Mouse (Mus musculus): ENCODE results near the gene Sfxn5.

Sfxn5 gene

DNA sequence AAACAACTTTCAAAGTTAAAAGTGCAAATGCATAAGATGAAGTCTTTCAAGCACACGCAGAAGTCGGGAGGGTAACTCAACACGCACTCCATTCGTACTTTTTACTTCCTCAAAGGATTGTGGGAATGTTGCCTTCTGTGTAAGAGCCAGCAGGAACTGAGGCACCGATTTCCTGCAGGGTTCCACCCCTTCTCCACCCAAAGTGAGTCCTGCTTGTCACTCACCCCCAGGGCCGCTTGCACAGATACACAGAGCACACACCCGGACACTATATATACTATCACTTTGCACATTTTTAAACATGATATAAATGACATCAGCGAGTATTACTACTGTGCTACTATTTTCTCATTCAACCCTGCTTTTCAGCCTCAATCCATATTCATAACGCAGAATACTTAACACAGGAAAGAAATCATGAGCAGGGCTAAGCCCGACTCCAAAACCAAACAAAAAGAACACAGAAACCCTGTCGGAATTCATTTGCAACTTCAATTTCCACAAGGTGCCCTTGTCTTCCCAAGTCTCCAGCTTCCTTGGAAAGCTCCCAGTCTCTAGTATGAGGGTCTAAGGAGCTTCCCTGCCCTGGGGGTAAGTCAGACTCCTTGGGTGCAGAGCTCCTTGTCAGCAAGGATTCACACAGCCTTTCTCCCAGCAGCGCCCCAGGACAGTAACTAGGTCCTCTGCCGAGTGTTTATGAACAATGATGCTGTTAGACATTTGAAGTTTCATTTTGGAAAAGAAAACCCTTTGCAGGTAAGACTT, 46.8 kb downstream of the Sfxn5 start:
- DNase-seq, result no peak

DNA sequence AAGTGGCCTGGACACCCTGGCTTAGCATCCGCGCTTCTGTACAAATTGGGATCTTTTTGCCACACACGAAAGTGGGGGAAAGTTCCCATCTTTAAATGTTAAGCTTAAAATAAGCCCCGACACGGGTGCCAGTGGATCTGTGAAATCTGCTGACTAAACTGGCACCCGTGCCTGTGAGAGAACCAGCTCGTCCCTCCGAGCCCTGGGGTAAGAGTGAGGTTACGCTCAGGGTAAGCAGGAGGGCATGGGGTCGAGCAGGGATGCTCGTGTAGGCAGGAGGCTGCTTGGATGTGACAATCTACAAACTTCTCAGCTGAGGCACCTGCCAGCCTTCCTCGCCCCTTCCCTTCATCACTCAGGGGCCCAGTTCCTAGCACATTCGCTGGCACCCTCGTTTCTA, 52.4 kb downstream of the Sfxn5 start:
- no peak for DNase-seq

GRCm38 (mm10) chr6:85276571-85276970, 56.7 kb downstream of the Sfxn5 start:
- DNase-seq, result no peak

- no peak for DNase-seq
Observed at GRCm38 (mm10) chr6:85272436-85272835, 60.8 kb downstream of the Sfxn5 start.

DNA sequence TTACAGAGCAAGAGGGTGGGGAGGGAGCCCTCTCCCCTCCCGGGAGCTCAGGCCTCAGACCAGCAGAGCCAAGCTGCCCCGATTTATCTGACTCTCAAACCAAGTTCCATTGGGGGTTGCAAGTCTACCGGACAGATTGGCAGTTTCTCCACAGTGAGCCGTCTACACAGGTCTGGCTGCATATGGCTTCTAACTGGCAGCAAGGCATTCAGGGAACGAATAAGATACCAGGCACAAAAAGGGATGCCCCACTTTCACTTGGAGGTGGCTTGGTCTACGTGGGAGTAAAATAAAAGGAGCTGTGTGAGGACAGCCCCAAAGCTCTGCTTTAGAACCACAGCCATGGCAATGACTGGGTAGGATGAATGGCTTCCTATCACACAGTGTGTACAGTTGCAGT, 67.2 kb downstream of the Sfxn5 start:
- no peak for DNase-seq

DNA sequence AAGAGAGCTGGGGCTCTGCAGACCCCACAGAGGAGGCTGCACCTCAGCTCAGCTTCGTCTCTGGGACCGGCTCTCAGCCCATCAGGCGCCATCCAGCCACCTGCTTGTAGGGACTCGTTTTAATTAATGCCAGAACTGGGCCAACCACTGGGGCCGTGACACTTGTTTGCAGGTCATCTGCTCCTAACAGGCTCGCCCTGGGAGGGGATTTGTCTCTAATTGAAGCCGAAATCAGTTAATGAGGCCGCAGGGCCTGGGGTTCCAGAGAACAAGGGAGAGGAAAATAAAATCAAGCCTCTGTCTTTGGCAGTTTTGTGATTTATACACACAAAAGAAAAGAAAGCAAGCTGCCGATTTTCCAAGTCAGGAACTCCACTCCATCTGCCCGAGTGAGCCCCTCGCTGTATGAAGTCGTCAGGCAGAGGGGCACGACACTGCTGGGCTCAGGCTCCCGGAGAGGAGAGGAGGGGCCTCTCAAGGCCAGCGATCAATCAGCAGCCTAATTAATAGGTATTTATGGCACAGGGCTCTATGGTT, 68.2 kb downstream of the Sfxn5 start:
- DNase-seq, result no peak

GRCm38 (mm10) chr6:85262865-85263515, 70.2 kb downstream of the Sfxn5 start:
- DNase-seq, result peak; percentile 15 to 34

DNA sequence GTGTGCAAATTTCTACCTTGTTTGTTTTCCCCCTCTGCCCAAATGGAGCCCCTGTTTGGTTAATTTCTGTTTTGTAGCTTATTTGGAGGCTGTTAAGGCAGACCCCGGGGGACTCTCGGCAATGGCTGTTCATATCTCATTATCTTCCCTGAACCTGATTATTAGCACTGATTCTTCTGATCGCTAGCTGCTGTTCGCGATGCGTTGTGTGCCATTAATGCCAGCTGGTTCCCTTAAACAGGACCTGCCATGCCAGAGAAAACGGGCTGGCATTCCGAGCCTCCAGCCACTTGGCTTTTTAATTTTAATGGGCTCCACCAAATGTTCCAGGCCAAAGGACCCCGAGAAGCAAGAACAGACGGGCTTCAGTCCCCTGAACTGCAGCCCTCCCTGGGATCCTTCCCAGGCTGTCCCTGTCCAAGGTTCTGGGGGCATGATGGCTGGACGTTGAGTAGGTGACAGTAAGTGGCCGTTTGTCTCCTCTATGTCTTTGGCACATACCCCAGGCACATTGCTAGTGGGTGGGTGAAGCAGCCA, 74.1 kb downstream of the Sfxn5 start:
- no peak for DNase-seq

- DNase-seq, result no peak
Observed at GRCm38 (mm10) chr6:85255578-85255977, 77.6 kb downstream of the Sfxn5 start.

DNA sequence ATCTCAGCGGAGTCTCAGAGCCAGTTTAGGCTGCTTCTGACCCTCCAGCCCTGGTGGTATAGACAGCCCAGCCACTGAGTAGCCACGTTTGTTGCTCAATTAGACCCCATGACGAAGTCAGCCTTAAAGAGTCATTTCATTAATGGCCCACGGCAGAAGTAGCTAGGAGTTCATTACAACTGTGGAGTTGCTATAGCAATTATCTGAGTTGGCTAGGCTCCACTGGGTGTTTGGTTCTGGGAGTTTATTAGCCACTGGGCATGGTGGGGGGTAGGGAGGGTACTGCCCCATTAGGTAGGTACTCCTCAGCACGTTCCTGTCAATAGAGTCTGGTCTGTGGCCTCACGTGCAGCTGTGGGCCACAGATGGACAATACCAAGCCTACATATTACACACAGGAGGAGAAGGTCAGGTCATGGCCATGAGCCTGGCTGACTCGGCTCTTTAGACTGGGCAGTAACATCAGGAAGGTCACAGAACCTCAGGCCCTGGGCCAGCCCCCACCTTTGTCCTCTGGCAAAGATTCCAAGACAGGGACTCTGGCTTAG, 79.2 kb downstream of the Sfxn5 start:
- peak; percentile 44 to 74 for DNase-seq

DNA sequence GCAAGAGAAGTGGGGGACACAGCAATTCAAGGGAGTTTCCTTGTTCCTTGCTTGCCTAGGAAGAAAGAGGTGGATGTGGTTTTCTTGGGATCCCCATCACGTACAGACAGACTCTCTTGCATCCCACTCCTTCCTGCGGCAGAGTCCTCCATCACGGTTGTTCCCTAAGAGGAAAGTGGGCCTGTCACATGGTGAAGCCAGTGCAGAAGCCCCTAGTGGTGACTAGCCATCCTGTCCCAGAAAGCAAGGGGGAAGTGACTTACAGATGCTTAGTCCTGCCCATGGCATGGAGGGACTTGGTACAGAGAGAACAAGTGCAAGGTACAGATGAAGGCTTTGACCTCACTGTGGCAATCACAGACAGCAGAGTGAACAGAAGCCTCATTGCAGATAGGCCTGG, 79.9 kb downstream of the Sfxn5 start:
- no peak for DNase-seq

- no peak for DNase-seq
Observed at GRCm38 (mm10) chr6:85252251-85253058, 80.8 kb downstream of the Sfxn5 start.

DNA sequence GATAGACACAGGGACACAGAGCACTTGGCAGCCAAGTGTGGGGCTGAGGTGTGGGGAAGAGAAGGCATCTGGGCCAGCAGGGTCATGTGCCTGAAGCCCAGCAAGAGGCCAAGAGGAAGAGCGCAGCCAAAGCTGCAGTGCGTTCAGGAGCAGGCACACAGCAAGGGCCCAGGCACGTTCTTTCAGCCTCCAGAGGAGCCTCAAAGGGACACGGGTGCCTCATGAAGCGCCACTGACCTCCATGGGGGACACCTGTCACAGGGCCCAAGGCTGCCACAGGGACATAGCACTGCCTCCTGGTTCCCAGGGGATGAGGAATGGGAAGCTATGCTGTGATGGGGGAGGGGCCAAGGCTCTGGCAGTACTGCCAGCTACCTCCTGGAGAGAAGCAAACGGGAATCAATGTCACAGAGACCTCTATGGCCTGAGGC, 82.4 kb downstream of the Sfxn5 start:
- DNase-seq, result peak in 1 of 2 experiments; percentile 4

DNA sequence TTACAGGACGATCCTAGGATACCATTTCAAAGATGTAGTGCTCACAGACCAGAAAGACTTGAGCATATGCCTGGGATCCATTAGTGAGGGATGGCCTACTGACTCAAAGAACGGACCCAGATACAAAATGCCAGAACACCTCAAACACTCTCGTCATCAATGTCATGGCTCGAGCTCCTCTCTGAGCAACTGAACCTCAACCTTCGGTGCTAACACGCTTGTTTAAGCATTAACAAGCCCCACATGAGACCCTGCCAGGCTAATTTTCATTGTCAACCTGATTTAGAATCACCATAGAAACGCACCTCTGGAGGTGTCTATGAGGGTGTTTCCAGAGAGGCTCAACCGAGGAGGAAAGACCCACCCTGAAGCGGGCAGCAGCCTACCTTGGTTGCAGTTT, 83.4 kb downstream of the Sfxn5 start:
- no peak for DNase-seq

GRCm38 (mm10) chr6:85239044-85239489, 94.2 kb downstream of the Sfxn5 start:
- DNase-seq, result peak; percentile 34 to 56

DNA sequence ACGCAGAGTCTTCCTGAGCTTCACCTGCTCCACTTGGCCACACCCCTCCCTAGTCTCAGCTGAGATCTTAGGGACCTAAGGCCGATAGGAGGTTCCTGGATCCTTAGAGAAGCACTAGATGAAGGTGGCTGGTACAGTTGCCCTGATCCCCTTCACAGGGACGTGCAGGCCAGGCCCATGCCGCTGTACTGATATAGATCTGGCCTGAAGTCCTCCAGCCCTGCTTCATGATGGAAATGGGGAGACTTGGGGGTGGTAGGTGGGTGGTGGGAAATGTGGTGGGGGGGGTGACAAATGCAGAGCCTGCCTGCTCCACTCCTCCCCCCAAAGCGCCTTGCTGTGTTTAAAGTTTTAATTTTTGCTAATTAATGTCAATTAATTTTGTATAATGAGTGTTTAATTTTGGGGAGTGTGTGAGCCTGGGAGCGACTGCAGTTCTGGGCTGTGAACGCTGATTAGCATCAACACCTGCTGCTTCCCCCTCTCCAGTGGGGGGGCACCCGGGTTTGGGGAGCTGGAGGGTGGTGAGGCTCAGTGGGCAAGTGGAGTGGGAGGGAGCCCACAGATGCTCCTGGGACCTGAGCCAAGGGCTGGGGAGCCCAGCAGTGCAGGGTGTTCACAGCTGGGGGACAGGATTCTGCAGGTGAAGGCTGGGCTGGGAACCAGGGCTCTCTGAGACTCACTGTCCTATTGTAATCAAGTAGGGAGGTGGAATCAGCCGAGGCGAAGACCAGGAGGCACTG, 95.5 kb downstream of the Sfxn5 start:
- DNase-seq, result no peak

DNA sequence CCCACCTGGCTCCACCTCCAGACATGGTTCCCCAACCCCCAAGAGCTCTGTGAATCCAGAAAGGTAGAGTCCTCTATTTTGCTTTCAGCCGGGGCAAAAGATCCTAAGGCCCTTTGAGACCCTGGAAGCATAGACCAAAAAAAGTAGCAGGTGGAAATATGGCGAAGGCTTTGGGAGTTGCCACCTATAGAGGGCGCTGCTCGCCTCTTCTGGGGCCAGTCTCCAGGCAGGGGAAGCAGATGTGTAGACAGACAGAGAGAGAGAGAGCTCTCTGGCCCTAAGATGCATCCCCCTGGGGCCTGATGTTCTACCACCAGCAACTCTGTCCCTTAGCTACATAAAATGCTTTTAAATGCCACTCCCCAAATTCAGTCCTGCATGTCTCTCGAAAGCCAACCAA, 96.2 kb downstream of the Sfxn5 start:
- no peak for DNase-seq

- no peak for DNase-seq
Observed at GRCm38 (mm10) chr6:85234796-85235195, 98.4 kb downstream of the Sfxn5 start.

DNA sequence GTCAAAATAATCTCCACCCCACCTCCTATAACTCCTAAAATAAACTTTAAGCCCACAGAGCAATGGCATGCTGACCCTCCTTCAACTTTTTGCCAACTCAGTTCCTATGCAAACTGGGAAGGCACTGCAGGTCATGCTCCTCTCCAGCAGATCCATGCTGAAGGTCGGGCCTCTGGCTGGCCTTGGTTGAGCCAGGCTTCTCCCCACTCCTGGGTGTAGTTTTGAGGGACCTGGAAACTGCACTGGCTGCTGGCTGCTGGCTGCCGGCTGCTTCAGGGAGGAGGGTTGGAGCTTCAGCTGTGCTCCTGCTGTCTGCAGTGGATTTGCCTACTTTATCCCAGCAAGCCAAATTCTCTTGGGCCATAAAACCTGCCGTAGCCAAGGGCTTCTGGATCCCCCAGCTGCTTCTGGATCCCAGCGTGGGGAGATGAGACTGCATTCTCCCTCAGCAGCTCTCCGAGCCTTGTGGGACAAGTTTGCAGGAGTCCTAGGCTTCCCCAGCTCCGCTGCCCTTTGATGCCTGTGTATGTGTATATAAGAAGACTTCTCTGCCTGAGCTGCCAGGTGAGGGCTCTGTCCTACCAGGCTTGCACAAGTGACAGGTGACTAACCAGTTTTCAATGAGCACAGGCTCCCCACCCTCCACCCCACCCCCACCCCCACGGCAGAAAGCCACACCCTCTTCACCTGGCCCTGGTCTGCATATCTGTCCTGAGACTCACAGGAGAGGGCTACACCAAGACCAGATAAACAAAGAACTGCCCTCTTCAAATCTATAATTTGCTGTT, 100.2 kb downstream of the Sfxn5 start:
- DNase-seq, result no peak

GRCm38 (mm10) chr6:85232045-85232444, 101.2 kb downstream of the Sfxn5 start:
- no peak for DNase-seq

DNA sequence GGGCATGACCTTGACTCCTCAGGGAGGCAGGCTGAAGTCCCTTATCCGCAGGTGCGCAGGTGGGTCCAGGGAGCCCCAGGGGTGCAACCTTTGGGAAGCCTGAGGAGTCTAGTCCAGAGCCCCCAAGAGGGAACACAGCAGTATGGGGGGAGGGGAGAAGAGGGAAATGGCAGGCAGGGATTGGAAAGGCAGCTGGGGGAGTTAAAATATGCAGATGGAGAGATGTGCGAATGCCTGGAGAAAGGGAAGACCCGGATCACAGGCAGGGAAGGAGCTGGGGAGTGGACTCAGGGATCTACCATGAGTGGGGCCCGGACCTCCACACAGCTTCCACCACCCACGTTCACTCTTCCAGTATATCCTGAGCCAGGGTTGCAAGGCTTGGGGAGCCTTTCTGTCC, 101.8 kb downstream of the Sfxn5 start:
- no peak for DNase-seq
